Mouse (Mus musculus) bone marrow macrophage, adult 2 months (primary cell): ENCODE measurements around the gene 1700067P10Rik.

Experiments
- CTCF ChIP-seq: IDR thresholded peaks from 2 replicates; pipeline ENCODE4 v1.5.1; 2012; ENCODE audit warnings: low read depth, mild to moderate bottlenecking, low read length, moderate library complexity
- POLR2A ChIP-seq: IDR thresholded peaks from 2 replicates; pipeline ENCODE4 v1.6.1; 2012; ENCODE audit warnings: mild to moderate bottlenecking, low read depth, low read length, borderline replicate concordance

- TF ChIP-seq CTCF (no peak), POLR2A (no peak)
Observed at GRCm38 (mm10) chr17:48093286-48093817, 4.2 kb downstream of the 1700067P10Rik start.
